Mouse (Mus musculus) ES-E14 (cell line): ENCODE measurements around the gene Tsga10ip. TPM values are rescaled to one million over a fixed set of nuclear protein-coding genes. Genes with fewer than 3 reads are reported as not detected.

Experiments
- DNase-seq: peaks from one replicate; pipeline ENCODE4 v3.0.0-alpha.2; 2013; ENCODE audit warnings: low read depth, low spot score
- H3K27ac ChIP-seq: 2 replicates; pipeline ENCODE4 v1.5.1; 2012; ENCODE audit warnings: low read depth, mild to moderate bottlenecking, low read length, moderate library complexity, mixed read lengths; ENCODE audit not compliant: poor library complexity, insufficient read depth, severe bottlenecking
- H3K36me3 ChIP-seq: 2 replicates; pipeline ENCODE4 v1.6.1; 2012; ENCODE audit warnings: mild to moderate bottlenecking, low read length, moderate library complexity, mixed read lengths; ENCODE audit not compliant: control insufficient read depth, poor library complexity, insufficient read depth, severe bottlenecking
- H3K4me1 ChIP-seq, 2 experiments: fragments of 150-350 bp in 1 of 2; sonication (generic) in 1 of 2; 2 replicates each; pipeline ENCODE4 v1.6.1; 2012; ENCODE audit warnings: low read length in 2 of 2, mild to moderate bottlenecking in 1 of 2, mixed read lengths in 1 of 2; ENCODE audit not compliant: control insufficient read depth in 2 of 2, insufficient read depth in 2 of 2, poor library complexity in 1 of 2
- H3K4me3 ChIP-seq, 2 experiments: fragments of 150-350 bp in 1 of 2; sonication (generic) in 1 of 2; 2 replicates each; pipeline ENCODE4 v1.5.1; 2012; ENCODE audit warnings: low read length in 2 of 2, low read depth in 1 of 2, mild to moderate bottlenecking in 1 of 2, mixed read lengths in 1 of 2; ENCODE audit not compliant: insufficient read depth in 1 of 2, poor library complexity in 1 of 2, severe bottlenecking in 1 of 2
- H3K9ac ChIP-seq: 2 replicates; pipeline ENCODE4 v1.6.1; 2012; ENCODE audit warnings: low read depth, mild to moderate bottlenecking, low read length, mixed read lengths; ENCODE audit not compliant: poor library complexity, insufficient read depth, severe bottlenecking
- H3K9me3 ChIP-seq: fragments of 150-350 bp; sonication (generic); 2 replicates; pipeline ENCODE4 v1.6.1; 2012; ENCODE audit warnings: low read depth, mild to moderate bottlenecking, low read length; ENCODE audit not compliant: control insufficient read depth, insufficient read depth
- CHD2 ChIP-seq: IDR thresholded peaks from 2 replicates; pipeline ENCODE4 v1.6.1; 2014; ENCODE audit warnings: mild to moderate bottlenecking, low read depth, low read length, inconsistent platforms
- HCFC1 ChIP-seq: IDR thresholded peaks from 2 replicates; pipeline ENCODE4 v1.6.1; 2012; ENCODE audit warnings: low read length, inconsistent platforms, borderline replicate concordance; ENCODE audit not compliant: insufficient read depth
- MAFK ChIP-seq: IDR thresholded peaks from 2 replicates; pipeline ENCODE4 v1.6.1; 2014; ENCODE audit warnings: mild to moderate bottlenecking, low read depth, low read length, inconsistent platforms; ENCODE audit not compliant: insufficient read depth
- ZC3H11A ChIP-seq: IDR thresholded peaks from 2 replicates; pipeline ENCODE4 v1.6.1; 2012; ENCODE audit warnings: low read depth, mild to moderate bottlenecking, inconsistent platforms, low read length, borderline replicate concordance
- ZNF384 ChIP-seq: IDR thresholded peaks from 2 replicates; pipeline ENCODE4 v1.6.1; 2012; ENCODE audit warnings: low read depth, low read length, inconsistent platforms
- in situ Hi-C, 2 experiments: fragments of 600-800 bp; cut with MboI; formaldehyde crosslinking; loops; one replicate each; pipeline ENCODE4 v1.15.1; 2025; ENCODE audit warnings: low sequenced_read_pairs in 2 of 2, inconsistent platforms in 1 of 2; ENCODE audit not compliant: unreplicated experiment in 2 of 2
- total RNA-seq: library from RNA; depleted of rRNA; stranded (reverse); fragments of 300-350 nt; gene quantifications from 2 replicates; pipeline ENCODE4 v1.2.3, GENCODE M21; 2012

Gene Tsga10ip
- total RNA-seq, 1 experiment = 1.5 TPM

- H3K9me3 ChIP-seq = no peaks in the 10 kb centered on the region
- no peak overlapping the region; the same call in 1 of the 2 replicates for H3K9ac ChIP-seq
- H3K27ac ChIP-seq = no peak overlapping the region
- in situ Hi-C loops = no loop called here
- DNase-seq = no peak
- no peaks in the 10 kb centered on the region for H3K36me3 ChIP-seq
- no peak for TF ChIP-seq HCFC1
- no peak for TF ChIP-seq ZC3H11A
- TF ChIP-seq CHD2 = no peak
- no peak for TF ChIP-seq MAFK
- no peak for TF ChIP-seq ZNF384
- peaks cover 3 to 8% of the 10 kb centered on the region in 2 experiments; a peak in 3 of 4 replicates for H3K4me1 ChIP-seq
- H3K4me3 ChIP-seq = no peak overlapping the region; a peak in 1 of 4 replicates
These were observed 31.6 kb upstream of the Tsga10ip start for GRCm38 (mm10) chr19:5433951-5434350.

DNA sequence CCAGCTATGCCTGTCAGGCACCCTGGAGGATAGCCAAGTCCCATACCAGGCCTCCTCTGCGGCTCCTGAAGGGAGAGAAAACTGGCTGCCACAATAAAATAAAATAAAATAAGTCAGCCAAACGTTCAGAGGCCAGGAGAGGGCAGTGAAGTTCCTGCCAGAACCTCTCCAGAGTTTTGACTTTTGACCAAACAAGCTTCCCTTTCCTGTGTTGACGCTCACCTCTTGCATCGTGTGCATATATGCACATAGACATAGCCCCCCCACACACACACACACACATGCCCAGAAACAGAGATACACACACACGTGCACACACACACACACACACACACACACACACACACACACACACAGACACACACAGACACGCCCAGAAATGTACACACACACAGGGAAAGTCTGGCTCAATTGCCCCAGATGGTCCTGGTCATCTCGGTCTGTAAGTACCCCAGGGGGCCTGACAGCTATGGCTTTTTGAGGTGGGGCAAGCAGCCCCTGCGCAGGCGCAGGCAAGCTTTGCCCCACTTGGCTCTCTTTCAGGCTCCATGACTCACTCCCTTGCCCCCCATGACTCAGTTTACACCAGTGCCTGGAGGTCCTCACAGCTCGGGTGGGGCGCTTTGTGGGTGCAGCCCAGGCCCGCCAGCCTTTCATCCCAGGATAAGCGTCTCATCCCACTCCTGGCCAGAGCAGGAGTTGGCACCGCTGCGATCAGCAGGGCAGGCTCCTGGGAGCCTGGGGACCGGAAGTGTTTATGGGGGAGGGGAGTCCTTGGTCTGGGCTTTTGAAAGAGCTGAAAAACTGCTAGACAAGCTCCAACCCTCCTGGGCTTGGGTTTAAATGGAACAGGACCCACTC, 30.9 kb upstream of the Tsga10ip start:
- H3K27ac ChIP-seq = no peak overlapping the region
- DNase-seq = no peak
- in situ Hi-C loops = no loop called here
- peaks cover 3 to 8% of the 10 kb centered on the region in 2 experiments; a peak in 3 of 4 replicates for H3K4me1 ChIP-seq
- H3K36me3 ChIP-seq = no peaks in the 10 kb centered on the region
- H3K9ac ChIP-seq = peak overlapping the region; percentile 55
- TF ChIP-seq MAFK (no peak), HCFC1 (no peak), CHD2 (no peak), ZNF384 (no peak), ZC3H11A (no peak)
- H3K9me3 ChIP-seq = no peaks in the 10 kb centered on the region
- peak overlapping the region; percentile 44 to 53 for H3K4me3 ChIP-seq

DNA sequence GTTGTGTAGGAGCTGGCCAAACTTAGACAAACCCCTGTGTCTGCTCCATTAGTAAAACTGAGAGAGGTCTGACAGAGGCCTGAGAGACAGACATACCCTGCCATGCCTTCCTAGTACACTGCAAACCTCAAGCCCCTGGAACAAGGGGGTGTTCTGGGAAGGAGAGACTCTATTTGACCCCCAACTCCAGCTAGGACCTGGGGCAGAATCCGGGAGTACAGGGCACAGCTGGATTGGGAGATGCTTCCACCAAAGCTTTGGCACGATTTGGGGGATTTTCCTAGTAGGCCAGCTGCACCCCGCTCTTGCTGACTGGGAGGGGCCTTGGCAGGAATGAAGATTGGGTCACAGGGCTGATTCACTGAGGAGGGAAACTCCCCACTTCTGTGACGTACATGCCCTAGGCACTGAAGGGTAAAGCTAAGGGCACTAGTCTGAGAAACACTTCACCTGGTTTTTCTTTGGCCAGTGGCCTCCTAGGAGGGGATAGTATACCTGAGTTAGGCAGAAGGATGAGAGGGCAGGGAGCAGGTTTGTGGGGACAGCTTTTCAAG, 29.7 kb upstream of the Tsga10ip start:
- Histone ChIP-seq H3K27ac (no peak overlapping the region), H3K9ac (no peak overlapping the region)
- TF ChIP-seq CHD2 = no peak
- no peak for TF ChIP-seq ZNF384
- no peak for TF ChIP-seq HCFC1
- TF ChIP-seq ZC3H11A = no peak
- no peak for TF ChIP-seq MAFK

DNA sequence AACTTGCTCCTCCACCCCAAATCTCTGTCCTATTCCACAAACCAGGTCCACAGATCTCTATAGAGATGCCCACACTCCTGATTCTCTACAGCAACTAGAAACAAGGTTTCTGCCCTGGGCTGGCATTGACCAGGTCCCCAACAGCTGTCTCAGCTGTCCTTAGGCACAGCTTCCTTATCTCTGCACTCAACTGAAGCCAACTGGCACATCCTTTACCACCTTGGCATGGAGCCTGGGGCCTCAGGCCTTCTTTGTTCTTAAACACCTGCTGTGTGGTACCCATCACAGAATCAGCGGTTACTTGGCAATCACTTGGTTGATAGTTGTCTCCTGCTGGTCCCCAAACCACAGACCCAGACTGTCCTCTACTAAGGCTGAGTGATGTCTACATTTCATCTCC, 28.1 kb upstream of the Tsga10ip start:
- H3K27ac ChIP-seq = no peak overlapping the region
- H3K36me3 ChIP-seq = peaks cover 12% of the 10 kb centered on the region; the same call in 1 of the 2 replicates
- no peak overlapping the region for H3K9ac ChIP-seq
- peaks cover 3 to 17% of the 10 kb centered on the region in 2 experiments for H3K4me1 ChIP-seq
- no peak for DNase-seq
- H3K4me3 ChIP-seq = no peak overlapping the region
- TF ChIP-seq CHD2 (no peak), MAFK (no peak), ZC3H11A (no peak), ZNF384 (no peak), HCFC1 (no peak)
- H3K9me3 ChIP-seq = no peaks in the 10 kb centered on the region
- in situ Hi-C loops = no loop called here

More for the DNA sequence above, 29.7 kb upstream of the Tsga10ip start:
- Histone ChIP-seq H3K4me1 (peaks cover 3 to 6% of the 10 kb centered on the region in 2 experiments; a peak in 3 of 4 replicates), H3K36me3 (0 out of 2 replicates have a peak, but pooled peaks cover 3% of the 10 kb centered on the region), H3K4me3 (no peak overlapping the region), H3K9me3 (no peaks in the 10 kb centered on the region)
- DNase-seq = no peak
- in situ Hi-C loops = no loop called here
